Mouse (Mus musculus): Measurements from ENCODE around the gene Myom1. TPM values are rescaled to one million over a fixed set of nuclear protein-coding genes. Genes with fewer than 3 reads are reported as not detected.

Myom1 gene
- polyA plus RNA-seq, 1 experiment from 2014 or later: 2.8 TPM

GRCm38 (mm10) chr17:71098606-71099005 is 96.2 kb downstream of the Myom1 start:
- no peak for ATAC-seq (ENCODE audit: low FRiP score, low read depth)

GRCm38 (mm10) chr17:71102571-71103551 is 100.4 kb downstream of the Myom1 start:
- H3K36me3 ChIP-seq: no peaks in the 10 kb centered on the region
- no peaks in the 10 kb centered on the region for H3K4me1 ChIP-seq
- H3K4me3 ChIP-seq: no peak overlapping the region
- H3K27ac ChIP-seq: no peak overlapping the region
- H3K9ac ChIP-seq: no peak overlapping the region
- 72% methylated on average over 17 of the region's 17 CpGs for WGBS
- H3K27me3 ChIP-seq (replicated peaks): no peaks in the 10 kb centered on the region
- H3K4me2 ChIP-seq (replicated peaks): no peak overlapping the region
- ATAC-seq (ENCODE audit: low FRiP score, low read depth): no peak
- no peaks in the 10 kb centered on the region for H3K9me3 ChIP-seq

More at GRCm38 (mm10) chr17:71098606-71099005, 96.2 kb downstream of the Myom1 start:
- H3K4me2 ChIP-seq (replicated peaks): no peak overlapping the region
- H3K9ac ChIP-seq: no peak overlapping the region
- no peak overlapping the region for H3K27ac ChIP-seq
- no peaks in the 10 kb centered on the region for H3K9me3 ChIP-seq
- no peaks in the 10 kb centered on the region for H3K27me3 ChIP-seq (replicated peaks)
- 94% methylated on average over 3 of the region's 3 CpGs for WGBS
- H3K36me3 ChIP-seq: no peaks in the 10 kb centered on the region
- H3K4me1 ChIP-seq: no peaks in the 10 kb centered on the region
- H3K4me3 ChIP-seq: no peak overlapping the region

GRCm38 (mm10) chr17:71105297-71105696 is 102.9 kb downstream of the Myom1 start:
- no peak for ATAC-seq (ENCODE audit: low FRiP score, low read depth)
- no peak overlapping the region for H3K4me3 ChIP-seq
- H3K9ac ChIP-seq: no peak overlapping the region
- H3K4me1 ChIP-seq: no peaks in the 10 kb centered on the region
- H3K27ac ChIP-seq: no peak overlapping the region
- 96% methylated on average over 7 of the region's 7 CpGs for WGBS
- no peaks in the 10 kb centered on the region for H3K36me3 ChIP-seq
- H3K9me3 ChIP-seq: no peaks in the 10 kb centered on the region
- H3K27me3 ChIP-seq (replicated peaks): no peaks in the 10 kb centered on the region
- H3K4me2 ChIP-seq (replicated peaks): no peak overlapping the region

GRCm38 (mm10) chr17:71106250-71106649 is 103.8 kb downstream of the Myom1 start:
- H3K4me2 ChIP-seq (replicated peaks): no peak overlapping the region
- H3K4me3 ChIP-seq: no peak overlapping the region
- H3K4me1 ChIP-seq: no peaks in the 10 kb centered on the region
- no peaks in the 10 kb centered on the region for H3K36me3 ChIP-seq
- no peaks in the 10 kb centered on the region for H3K27me3 ChIP-seq (replicated peaks)
- ATAC-seq (ENCODE audit: low FRiP score, low read depth): no peak
- no peaks in the 10 kb centered on the region for H3K9me3 ChIP-seq
- no peak overlapping the region for H3K9ac ChIP-seq
- H3K27ac ChIP-seq: no peak overlapping the region
- 86% methylated on average over 8 of the region's 8 CpGs for WGBS

- 70% methylated on average over 6 of the region's 6 CpGs for WGBS
- H3K27ac ChIP-seq: no peak overlapping the region
- ATAC-seq (ENCODE audit: low FRiP score, low read depth): no peak
Observed at GRCm38 (mm10) chr17:71110753-71111265, 108.4 kb downstream of the Myom1 start.

GRCm38 (mm10) chr17:71112689-71113088 is 110.3 kb downstream of the Myom1 start:
- no peak overlapping the region for H3K27ac ChIP-seq
- no peaks in the 10 kb centered on the region for H3K36me3 ChIP-seq
- no peak overlapping the region for H3K4me3 ChIP-seq
- WGBS: 84% methylated on average over 3 of the region's 3 CpGs
- no peaks in the 10 kb centered on the region for H3K9me3 ChIP-seq
- H3K27me3 ChIP-seq (replicated peaks): no peaks in the 10 kb centered on the region
- no peak overlapping the region for H3K4me2 ChIP-seq (replicated peaks)
- H3K9ac ChIP-seq: no peak overlapping the region
- H3K4me1 ChIP-seq: no peaks in the 10 kb centered on the region
- ATAC-seq (ENCODE audit: low FRiP score, low read depth): no peak

More at GRCm38 (mm10) chr17:71110753-71111265, 108.4 kb downstream of the Myom1 start:
- Histone ChIP-seq H3K9me3 (no peaks in the 10 kb centered on the region), H3K27me3 (replicated peaks) (no peaks in the 10 kb centered on the region), H3K4me1 (no peaks in the 10 kb centered on the region), H3K4me3 (no peak overlapping the region), H3K9ac (no peak overlapping the region), H3K4me2 (replicated peaks) (no peak overlapping the region), H3K36me3 (no peaks in the 10 kb centered on the region)

GRCm38 (mm10) chr17:71114282-71114681 is 111.8 kb downstream of the Myom1 start:
- H3K4me3 ChIP-seq: no peak overlapping the region
- 81% methylated on average over 4 of the region's 4 CpGs for WGBS
- no peak for ATAC-seq (ENCODE audit: low FRiP score, low read depth)
- no peak overlapping the region for H3K4me2 ChIP-seq (replicated peaks)
- H3K9ac ChIP-seq: no peak overlapping the region
- H3K9me3 ChIP-seq: no peaks in the 10 kb centered on the region
- no peaks in the 10 kb centered on the region for H3K27me3 ChIP-seq (replicated peaks)
- no peaks in the 10 kb centered on the region for H3K4me1 ChIP-seq
- H3K27ac ChIP-seq: no peak overlapping the region
- H3K36me3 ChIP-seq: no peaks in the 10 kb centered on the region

- WGBS: 94% methylated on average over 4 of the region's 4 CpGs
- Histone ChIP-seq H3K9ac (no peak overlapping the region), H3K9me3 (no peaks in the 10 kb centered on the region), H3K4me1 (no peaks in the 10 kb centered on the region), H3K36me3 (no peaks in the 10 kb centered on the region), H3K27ac (no peak overlapping the region), H3K4me3 (no peak overlapping the region), H3K27me3 (replicated peaks) (no peaks in the 10 kb centered on the region), H3K4me2 (replicated peaks) (no peak overlapping the region)
- no peak for ATAC-seq (ENCODE audit: low FRiP score, low read depth)
Observed at GRCm38 (mm10) chr17:71117956-71118355, 115.5 kb downstream of the Myom1 start.

GRCm38 (mm10) chr17:71118607-71119006 is 116.2 kb downstream of the Myom1 start:
- H3K4me2 ChIP-seq (replicated peaks): no peak overlapping the region
- no peaks in the 10 kb centered on the region for H3K27me3 ChIP-seq (replicated peaks)
- 68% methylated on average over 4 of the region's 4 CpGs for WGBS
- no peak overlapping the region for H3K27ac ChIP-seq
- no peak for ATAC-seq (ENCODE audit: low FRiP score, low read depth)
- H3K9ac ChIP-seq: no peak overlapping the region
- H3K4me1 ChIP-seq: no peaks in the 10 kb centered on the region
- no peaks in the 10 kb centered on the region for H3K36me3 ChIP-seq
- no peaks in the 10 kb centered on the region for H3K9me3 ChIP-seq
- H3K4me3 ChIP-seq: no peak overlapping the region

- H3K4me1 ChIP-seq: no peaks in the 10 kb centered on the region
- H3K36me3 ChIP-seq: no peaks in the 10 kb centered on the region
- WGBS: 74% methylated on average over 4 of the region's 6 CpGs
- H3K27me3 ChIP-seq (replicated peaks): no peaks in the 10 kb centered on the region
- no peak overlapping the region for H3K4me2 ChIP-seq (replicated peaks)
- H3K9ac ChIP-seq: no peak overlapping the region
- ATAC-seq (ENCODE audit: low FRiP score, low read depth): no peak
- H3K4me3 ChIP-seq: no peak overlapping the region
- no peaks in the 10 kb centered on the region for H3K9me3 ChIP-seq
- no peak overlapping the region for H3K27ac ChIP-seq
Observed at GRCm38 (mm10) chr17:71120626-71121025, 118.2 kb downstream of the Myom1 start.

GRCm38 (mm10) chr17:71124061-71124670 is 121.7 kb downstream of the Myom1 start:
- 87% methylated on average over 8 of the region's 8 CpGs for WGBS

GRCm38 (mm10) chr17:71124674-71125073 is 122.2 kb downstream of the Myom1 start:
- Histone ChIP-seq H3K27me3 (replicated peaks) (no peaks in the 10 kb centered on the region), H3K27ac (no peak overlapping the region), H3K36me3 (no peaks in the 10 kb centered on the region), H3K4me1 (0 out of 2 replicates have a peak, but pooled peaks cover 6% of the 10 kb centered on the region), H3K9ac (no peak overlapping the region), H3K4me2 (replicated peaks) (no peak overlapping the region), H3K9me3 (no peaks in the 10 kb centered on the region), H3K4me3 (no peak overlapping the region)
- WGBS: 89% methylated on average over 1 of the region's 1 CpGs
- no peak for ATAC-seq (ENCODE audit: low FRiP score, low read depth)

More at GRCm38 (mm10) chr17:71124061-71124670, 121.7 kb downstream of the Myom1 start:
- Histone ChIP-seq H3K4me3 (no peak overlapping the region), H3K27ac (no peak overlapping the region), H3K4me2 (replicated peaks) (no peak overlapping the region), H3K9ac (no peak overlapping the region), H3K36me3 (no peaks in the 10 kb centered on the region), H3K9me3 (no peaks in the 10 kb centered on the region), H3K4me1 (0 out of 2 replicates have a peak, but pooled peaks cover 3% of the 10 kb centered on the region), H3K27me3 (replicated peaks) (no peaks in the 10 kb centered on the region)
- no peak for ATAC-seq (ENCODE audit: low FRiP score, low read depth)

Measured in neural tube, embryonic 12.5 days (tissue).